Mouse (Mus musculus) CD4-positive, CD25-positive, alpha-beta regulatory T cell, adult 9 weeks (primary cell): ENCODE data around the gene Trpv3. TPM values are rescaled to one million over a fixed set of nuclear protein-coding genes. Genes with fewer than 3 reads are reported as not detected.

Experiments
- polyA plus RNA-seq: library from polyadenylated mRNA; unstranded; fragments of 100-300 nt; shearing (Covaris generic); gene quantifications from one replicate; pipeline ENCODE4 v1.2.1, GENCODE M21; 2017

Gene Trpv3
- polyA plus RNA-seq: not detected

DNA sequence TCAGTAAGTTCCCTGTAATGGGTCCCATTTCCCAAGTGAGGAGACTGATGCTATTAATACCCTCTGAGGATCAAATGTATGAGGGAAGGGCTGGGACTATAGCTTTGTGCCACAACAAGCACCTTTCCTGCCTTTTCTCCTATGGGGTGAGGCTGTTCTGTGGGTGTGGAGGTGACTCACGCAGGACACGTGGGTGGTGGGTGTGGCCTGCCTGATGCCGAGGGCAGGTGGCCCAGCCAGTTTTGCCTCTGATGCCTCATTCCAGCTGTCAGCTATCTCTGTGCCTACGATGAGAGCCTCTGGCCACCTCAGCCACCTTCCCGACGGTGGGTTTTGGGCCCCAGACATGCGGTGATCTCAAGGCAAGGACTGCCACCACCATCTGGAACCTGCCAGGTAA lies at the start of gene Trpv3:
TSS of gene Trpv3 (plus strand) at position 122 of the 400 bp plus-strand sequence.

DNA sequence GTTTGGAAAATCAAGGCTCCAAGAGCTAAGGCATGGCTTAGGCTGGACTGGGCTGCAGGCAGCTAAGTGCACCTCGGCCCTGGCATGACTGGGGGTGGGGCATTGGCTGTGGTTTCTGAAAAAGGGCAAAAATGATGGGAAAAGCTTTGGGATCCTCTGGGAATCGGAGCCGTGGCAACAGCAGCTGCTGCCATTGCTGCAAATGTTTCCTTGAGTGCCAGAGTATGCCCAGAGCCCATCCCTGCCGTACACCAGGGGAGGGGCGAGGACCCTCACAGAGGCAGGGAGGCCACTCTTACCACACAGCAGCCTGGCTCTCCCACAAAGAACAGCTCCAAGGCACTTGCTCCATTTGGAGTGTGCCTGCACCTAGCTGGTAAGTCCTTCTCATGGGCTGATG lies 33.2 kb upstream of the Trpv3 start, which contains the start of gene Trpv1:
TSS of gene Trpv1 (plus strand) at position 301 of the 400 bp plus-strand sequence.

DNA sequence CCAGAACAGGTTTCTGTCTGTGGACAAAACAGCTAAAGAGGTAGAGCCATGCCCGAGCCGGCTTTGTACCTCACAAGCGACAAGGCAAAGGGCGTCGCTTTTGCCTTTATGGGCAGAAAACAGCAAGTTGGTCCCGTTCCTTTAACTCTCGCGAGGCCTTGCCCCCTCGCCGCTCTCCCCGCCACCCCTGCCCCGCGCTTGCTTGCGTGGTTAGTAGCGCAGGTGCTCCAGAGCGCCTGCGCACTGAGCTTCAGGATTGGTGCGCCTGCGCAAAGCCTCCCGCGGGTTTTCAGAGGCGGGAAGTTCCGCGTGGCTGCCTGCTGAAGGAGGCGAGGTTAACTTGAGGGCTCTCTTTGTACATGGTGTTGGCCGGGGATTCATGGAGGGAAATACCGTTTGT lies 62.3 kb downstream of the Trpv3 start, which contains the start of the genes Aspa, Gm49340 and Spata22:
TSS of gene Aspa (minus strand) at position 155 of the 400 bp plus-strand sequence.
TSS of gene Gm49340 (plus strand) at position 300 of the 400 bp plus-strand sequence.
TSS of gene Spata22 (plus strand) at position 300 of the 400 bp plus-strand sequence.

Other genes with a start within 250 kb of the Trpv3 start
- gene Camkk1, start 248.4 kb upstream of the Trpv3 start, polyA plus RNA-seq: 9.6 TPM
- gene Ncbp3, start 219.6 kb upstream of the Trpv3 start, polyA plus RNA-seq: 12.7 TPM
- gene Itgae, start 176.8 kb upstream of the Trpv3 start, polyA plus RNA-seq: 46.7 TPM
- gene Haspin, start 129.1 kb upstream of the Trpv3 start, polyA plus RNA-seq: 5.8 TPM
- gene P2rx5, start 107.0 kb upstream of the Trpv3 start, polyA plus RNA-seq: not detected
- 38.2 TPM for gene Emc6, start 90.4 kb upstream of the Trpv3 start, polyA plus RNA-seq
- gene Tax1bp3, start 90.3 kb upstream of the Trpv3 start, polyA plus RNA-seq: 33.1 TPM
- 17.8 TPM for gene Ctns, start 68.3 kb upstream of the Trpv3 start, polyA plus RNA-seq
- 11.7 TPM for gene Shpk, start 67.9 kb upstream of the Trpv3 start, polyA plus RNA-seq
- gene Trpv1, start 33.1 kb upstream of the Trpv3 start, polyA plus RNA-seq: not detected
- not detected for gene Aspa, start 62.2 kb downstream of the Trpv3 start, polyA plus RNA-seq
- gene Gm49340, start 62.4 kb downstream of the Trpv3 start, polyA plus RNA-seq: not detected
- gene Spata22, start 62.4 kb downstream of the Trpv3 start, polyA plus RNA-seq: not detected
- not detected for gene Olfr20, start 83.4 kb downstream of the Trpv3 start, polyA plus RNA-seq
- 0.29 TPM for gene Olfr376, start 103.9 kb downstream of the Trpv3 start, polyA plus RNA-seq
- not detected for gene Olfr1, start 132.2 kb downstream of the Trpv3 start, polyA plus RNA-seq
- not detected for gene Olfr378, start 161.1 kb downstream of the Trpv3 start, polyA plus RNA-seq
- gene Olfr380, start 190.1 kb downstream of the Trpv3 start, polyA plus RNA-seq: not detected
- not detected for gene Olfr381, start 224.2 kb downstream of the Trpv3 start, polyA plus RNA-seq
- not detected for gene Olfr382, start 249.8 kb downstream of the Trpv3 start, polyA plus RNA-seq